Mouse (Mus musculus) kidney, embryonic 14.5 days (tissue): ENCODE measurements around the gene Gp1ba. TPM values are rescaled to one million over a fixed set of nuclear protein-coding genes. Genes with fewer than 3 reads are reported as not detected.

Experiments
- ATAC-seq: fragments of 200-750 bp; cut with Nextera tagmentation; 2 replicates; pipeline ENCODE4 v1.8.0; 2017; ENCODE audit warnings: moderate number of reproducible peaks, mild to moderate bottlenecking, moderate TSS enrichment, moderate library complexity; ENCODE audit not compliant: low FRiP score, low TSS enrichment
- H3K27ac ChIP-seq: fragments of 300-500 bp; sonication (generic); 2 replicates; pipeline ENCODE4 v1.5.1; 2014; ENCODE audit warnings: low read depth, mild to moderate bottlenecking, low read length, moderate library complexity, mixed read lengths
- H3K27me3 ChIP-seq: fragments of 300-500 bp; sonication (generic); 2 replicates; pipeline ENCODE4 v1.6.1; 2014; ENCODE audit warnings: mild to moderate bottlenecking, low read length; ENCODE audit not compliant: control insufficient read depth, insufficient read depth
- H3K36me3 ChIP-seq: fragments of 300-500 bp; sonication (generic); 2 replicates; pipeline ENCODE4 v1.6.1; 2014; ENCODE audit warnings: low read length, mixed read lengths; ENCODE audit not compliant: control insufficient read depth, insufficient read depth
- H3K4me1 ChIP-seq: fragments of 300-500 bp; sonication (generic); 2 replicates; pipeline ENCODE4 v1.6.1; 2014; ENCODE audit warnings: low read length, mixed read lengths; ENCODE audit not compliant: control insufficient read depth, insufficient read depth
- H3K4me2 ChIP-seq: fragments of 300-500 bp; sonication (generic); replicated peaks from 2 replicates; pipeline ENCODE4 v1.6.1; 2014; ENCODE audit warnings: low read depth, mild to moderate bottlenecking, low read length
- H3K4me3 ChIP-seq: fragments of 300-500 bp; sonication (generic); 2 replicates; pipeline ENCODE4 v1.5.1; 2014; ENCODE audit warnings: mild to moderate bottlenecking, low read length
- H3K9ac ChIP-seq: fragments of 300-500 bp; sonication (generic); 2 replicates; pipeline ENCODE4 v1.6.1; 2014; ENCODE audit warnings: low read depth, mild to moderate bottlenecking, low read length, moderate library complexity
- H3K9me3 ChIP-seq: fragments of 300-500 bp; sonication (generic); 2 replicates; pipeline ENCODE4 v1.6.1; 2016; ENCODE audit warnings: low read length; ENCODE audit not compliant: control insufficient read depth
- WGBS: fragments of 180-500 bp; shearing (Covaris S2); extraction: QIAGEN DNeasy Blood & Tissue Kit; methylation state at CpG from one replicate; pipeline ENCODE4 v1.1.7; 2014; 5-methylcytosine and 5-hydroxymethylcytosine counted together
- polyA plus RNA-seq: library from polyadenylated mRNA; unstranded; fragments of >200 nt; fragmentation: Nextera tagmentation; extraction: Ambion mirVana; gene quantifications from 2 replicates; pipeline ENCODE4 v1.2.1, GENCODE M21; 2014

Gene Gp1ba
- polyA plus RNA-seq, 1 experiment from 2014 or later, result 0.35 TPM

- no peak for ATAC-seq
- no peak overlapping the region for H3K9ac ChIP-seq
- WGBS, result 85% methylated on average over 10 of the region's 10 CpGs
- H3K4me3 ChIP-seq, result no peak overlapping the region
- H3K36me3 ChIP-seq, result no peaks in the 10 kb centered on the region
- H3K4me1 ChIP-seq, result no peaks in the 10 kb centered on the region
- no peaks in the 10 kb centered on the region for H3K27me3 ChIP-seq
- no peaks in the 10 kb centered on the region for H3K9me3 ChIP-seq
- no peak overlapping the region for H3K27ac ChIP-seq
- H3K4me2 ChIP-seq, result no peak overlapping the region
Measured at GRCm38 (mm10) chr11:70623053-70623742, 15.7 kb upstream of the Gp1ba start.

- Histone ChIP-seq H3K9ac (no peak overlapping the region), H3K4me3 (no peak overlapping the region), H3K27me3 (no peaks in the 10 kb centered on the region), H3K9me3 (no peaks in the 10 kb centered on the region), H3K4me1 (no peaks in the 10 kb centered on the region), H3K4me2 (no peak overlapping the region), H3K36me3 (no peaks in the 10 kb centered on the region), H3K27ac (no peak overlapping the region)
- 55% methylated on average over 4 of the region's 4 CpGs for WGBS
- ATAC-seq, result no peak
Measured at GRCm38 (mm10) chr11:70625473-70625872, 13.4 kb upstream of the Gp1ba start.

DNA sequence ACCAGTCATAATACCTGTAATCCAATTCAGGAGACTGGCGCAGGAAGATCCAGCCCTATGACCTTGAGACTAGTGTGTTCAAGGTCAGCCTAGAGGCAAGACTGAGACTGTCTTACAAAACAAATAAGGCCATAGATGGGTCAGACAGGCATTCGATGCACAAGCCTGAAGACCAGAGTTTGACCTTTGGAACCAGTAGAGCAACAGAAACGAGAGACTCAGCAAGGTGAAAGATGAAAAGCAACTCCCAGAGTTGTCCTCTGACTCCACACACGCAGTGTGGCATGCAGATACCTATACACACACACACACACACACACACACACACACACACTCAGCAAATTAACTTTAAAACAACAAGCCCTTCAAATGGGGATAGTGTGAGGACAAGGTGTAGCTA, 12.0 kb upstream of the Gp1ba start:
- WGBS, result 59% methylated on average over 4 of the region's 4 CpGs

DNA sequence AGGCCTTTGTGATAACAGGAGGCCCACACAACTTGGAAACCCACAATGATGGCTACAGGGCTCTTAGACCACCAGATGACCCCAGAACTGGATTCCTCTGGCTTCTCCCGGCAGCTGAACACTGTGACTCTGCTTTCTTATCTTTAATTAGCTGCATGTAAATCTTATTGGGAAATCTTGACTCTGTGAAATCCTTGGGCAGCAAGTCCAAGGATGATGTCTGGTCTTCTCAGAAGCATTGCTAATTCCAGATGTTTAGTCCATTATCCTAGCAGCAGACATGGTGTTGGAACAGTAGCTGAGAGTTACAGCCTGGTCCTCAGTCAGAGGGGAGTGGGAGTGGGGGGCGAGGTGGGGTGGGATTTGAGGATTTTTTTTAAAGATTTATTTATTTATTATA, 10.5 kb upstream of the Gp1ba start:
- H3K4me3 ChIP-seq, result no peak overlapping the region
- ATAC-seq, result no peak
- H3K27ac ChIP-seq, result no peak overlapping the region
- H3K9ac ChIP-seq, result no peak overlapping the region
- no peaks in the 10 kb centered on the region for H3K9me3 ChIP-seq
- WGBS, result 56% methylated on average over 2 of the region's 2 CpGs
- H3K4me2 ChIP-seq, result no peak overlapping the region
- no peaks in the 10 kb centered on the region for H3K36me3 ChIP-seq
- no peaks in the 10 kb centered on the region for H3K4me1 ChIP-seq
- no peaks in the 10 kb centered on the region for H3K27me3 ChIP-seq

More for the DNA sequence above, 12.0 kb upstream of the Gp1ba start:
- no peak overlapping the region for H3K9ac ChIP-seq
- H3K4me3 ChIP-seq, result no peak overlapping the region
- no peaks in the 10 kb centered on the region for H3K36me3 ChIP-seq
- no peaks in the 10 kb centered on the region for H3K27me3 ChIP-seq
- no peak for ATAC-seq
- no peaks in the 10 kb centered on the region for H3K9me3 ChIP-seq
- H3K4me2 ChIP-seq, result no peak overlapping the region
- no peaks in the 10 kb centered on the region for H3K4me1 ChIP-seq
- no peak overlapping the region for H3K27ac ChIP-seq

- no peak overlapping the region for H3K4me2 ChIP-seq
- no peak overlapping the region for H3K27ac ChIP-seq
- 60% methylated on average over 5 of the region's 5 CpGs for WGBS
- H3K4me3 ChIP-seq, result no peak overlapping the region
- ATAC-seq, result no peak
- no peaks in the 10 kb centered on the region for H3K4me1 ChIP-seq
- no peaks in the 10 kb centered on the region for H3K36me3 ChIP-seq
- no peaks in the 10 kb centered on the region for H3K9me3 ChIP-seq
- H3K27me3 ChIP-seq, result no peaks in the 10 kb centered on the region
- H3K9ac ChIP-seq, result no peak overlapping the region
Measured at GRCm38 (mm10) chr11:70629557-70629956, 9.4 kb upstream of the Gp1ba start.

- H3K27ac ChIP-seq, result no peak overlapping the region
- WGBS, result 80% methylated on average over 7 of the region's 7 CpGs
Measured at GRCm38 (mm10) chr11:70630129-70630528, 8.8 kb upstream of the Gp1ba start.

DNA sequence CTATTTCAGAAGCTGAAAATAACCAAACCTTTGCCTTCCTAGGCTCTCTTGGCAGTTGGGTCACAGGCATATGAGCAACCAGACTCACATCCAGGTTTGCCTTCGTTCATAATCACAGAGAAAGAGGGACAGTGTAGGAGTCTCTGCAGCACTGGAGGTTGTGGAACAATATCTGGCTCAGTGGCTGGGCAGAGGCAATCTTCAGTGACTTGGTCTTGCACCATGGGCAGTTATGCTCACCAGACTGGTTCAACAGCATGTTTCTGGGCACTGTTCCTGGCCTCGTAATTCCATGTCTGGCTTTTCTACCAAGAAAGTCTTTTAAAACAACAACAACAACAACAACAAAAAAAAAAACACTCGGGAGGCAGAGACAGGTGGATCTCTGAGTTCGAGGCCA, 3.3 kb upstream of the Gp1ba start:
- Histone ChIP-seq H3K4me3 (no peak overlapping the region), H3K27me3 (no peaks in the 10 kb centered on the region), H3K9me3 (no peaks in the 10 kb centered on the region), H3K4me1 (no peaks in the 10 kb centered on the region), H3K36me3 (no peaks in the 10 kb centered on the region), H3K4me2 (no peak overlapping the region), H3K27ac (no peak overlapping the region), H3K9ac (no peak overlapping the region)
- no peak for ATAC-seq
- 75% methylated on average over 4 of the region's 4 CpGs for WGBS

More at GRCm38 (mm10) chr11:70630129-70630528, 8.8 kb upstream of the Gp1ba start:
- Histone ChIP-seq H3K27me3 (no peaks in the 10 kb centered on the region), H3K4me3 (no peak overlapping the region), H3K9me3 (no peaks in the 10 kb centered on the region), H3K9ac (no peak overlapping the region), H3K4me1 (no peaks in the 10 kb centered on the region), H3K4me2 (no peak overlapping the region), H3K36me3 (no peaks in the 10 kb centered on the region)
- no peak for ATAC-seq

GRCm38 (mm10) chr11:70637764-70638163, 1.2 kb upstream of the Gp1ba start:
- H3K4me1 ChIP-seq, result no peaks in the 10 kb centered on the region
- H3K36me3 ChIP-seq, result peaks cover under 1% of the 10 kb centered on the region; the same call in 1 of the 2 replicates
- H3K4me3 ChIP-seq, result no peak overlapping the region
- no peak overlapping the region for H3K9ac ChIP-seq
- 100% methylated on average over 1 of the region's 1 CpGs for WGBS
- no peak overlapping the region for H3K27ac ChIP-seq
- ATAC-seq, result no peak
- no peaks in the 10 kb centered on the region for H3K27me3 ChIP-seq
- no peaks in the 10 kb centered on the region for H3K9me3 ChIP-seq
- no peak overlapping the region for H3K4me2 ChIP-seq

DNA sequence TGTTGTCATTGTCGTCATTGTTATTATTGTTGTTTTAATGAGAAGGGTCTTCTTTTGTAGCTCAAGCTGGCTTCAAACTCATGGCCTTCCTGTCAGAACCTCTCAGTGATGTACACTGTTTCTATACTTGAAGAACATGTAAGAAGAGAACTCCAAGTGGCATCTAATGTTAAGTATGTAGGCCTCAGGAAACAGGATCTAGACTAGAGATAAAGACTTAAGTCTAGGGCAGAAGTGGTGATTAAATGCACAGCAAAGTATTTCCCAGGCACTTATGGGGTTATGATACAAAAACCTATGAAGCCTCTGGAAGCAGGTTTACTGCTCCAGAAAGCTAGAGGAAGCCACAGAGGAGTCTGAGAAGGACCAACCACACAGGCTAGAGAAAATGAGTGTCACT, 629 bp upstream of the Gp1ba start:
- H3K9ac ChIP-seq, result peak overlapping the region; percentile 31; the same call in 1 of the 2 replicates
- no peak overlapping the region for H3K4me3 ChIP-seq
- H3K27ac ChIP-seq, result no peak overlapping the region
- WGBS, result 95% methylated on average over 1 of the region's 1 CpGs
- no peaks in the 10 kb centered on the region for H3K9me3 ChIP-seq
- ATAC-seq, result no peak
- no peak overlapping the region for H3K4me2 ChIP-seq
- peaks cover 4% of the 10 kb centered on the region; the same call in 1 of the 2 replicates for H3K36me3 ChIP-seq
- no peaks in the 10 kb centered on the region for H3K4me1 ChIP-seq
- no peaks in the 10 kb centered on the region for H3K27me3 ChIP-seq
